Mouse (Mus musculus) thymus, postnatal 25 days (tissue): ENCODE results near the gene Smim13.
"Not testable (repeated sequence)": the region's sequence is repeated elsewhere in the genome, so short reads cannot be mapped to it uniquely, and the experiment has no call there.

Experiments used
- DNase-seq: peaks from one replicate; pipeline ENCODE4 v3.0.0; 2022

The Smim13 gene

GRCm38 (mm10) chr13:41249538-41250317 lies at the start of gene Smim13:
Gene Smim13, plus strand, starts transcription at chr13:41249844.
- DNase-seq, result peak; percentile 94

DNA sequence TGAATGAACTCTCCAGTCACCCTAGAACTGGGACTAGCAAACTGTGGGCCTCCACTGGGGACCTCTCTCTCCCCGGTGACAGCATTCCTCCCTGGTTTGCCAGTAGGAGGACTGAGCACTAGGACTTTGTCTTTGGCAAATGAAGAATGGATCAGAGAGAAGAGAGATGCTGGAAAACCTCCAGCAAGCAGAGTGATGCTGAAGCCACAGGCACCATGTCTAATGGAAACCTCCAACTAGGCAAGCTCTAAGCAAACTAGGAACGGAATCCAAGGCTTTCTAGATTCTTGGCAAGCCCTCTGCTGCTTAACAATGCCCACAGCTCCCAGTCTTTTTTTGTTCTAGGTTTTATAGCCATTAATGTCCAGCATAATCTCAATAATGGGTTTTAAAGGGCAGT lies 48.8 kb upstream of the Smim13 start:
- no peak for DNase-seq

- no peak for DNase-seq
These were observed 46.4 kb upstream of the Smim13 start for GRCm38 (mm10) chr13:41203289-41203688.

- DNase-seq, result no peak
These were observed 46.0 kb upstream of the Smim13 start for GRCm38 (mm10) chr13:41203691-41204090.

- DNase-seq, result not testable (repeated sequence)
These were observed 44.1 kb upstream of the Smim13 start for GRCm38 (mm10) chr13:41205568-41205967.

- DNase-seq, result no peak
These were observed 43.4 kb upstream of the Smim13 start for GRCm38 (mm10) chr13:41206241-41206640.

GRCm38 (mm10) chr13:41211276-41211675 lies 38.4 kb upstream of the Smim13 start:
- DNase-seq, result no peak

DNA sequence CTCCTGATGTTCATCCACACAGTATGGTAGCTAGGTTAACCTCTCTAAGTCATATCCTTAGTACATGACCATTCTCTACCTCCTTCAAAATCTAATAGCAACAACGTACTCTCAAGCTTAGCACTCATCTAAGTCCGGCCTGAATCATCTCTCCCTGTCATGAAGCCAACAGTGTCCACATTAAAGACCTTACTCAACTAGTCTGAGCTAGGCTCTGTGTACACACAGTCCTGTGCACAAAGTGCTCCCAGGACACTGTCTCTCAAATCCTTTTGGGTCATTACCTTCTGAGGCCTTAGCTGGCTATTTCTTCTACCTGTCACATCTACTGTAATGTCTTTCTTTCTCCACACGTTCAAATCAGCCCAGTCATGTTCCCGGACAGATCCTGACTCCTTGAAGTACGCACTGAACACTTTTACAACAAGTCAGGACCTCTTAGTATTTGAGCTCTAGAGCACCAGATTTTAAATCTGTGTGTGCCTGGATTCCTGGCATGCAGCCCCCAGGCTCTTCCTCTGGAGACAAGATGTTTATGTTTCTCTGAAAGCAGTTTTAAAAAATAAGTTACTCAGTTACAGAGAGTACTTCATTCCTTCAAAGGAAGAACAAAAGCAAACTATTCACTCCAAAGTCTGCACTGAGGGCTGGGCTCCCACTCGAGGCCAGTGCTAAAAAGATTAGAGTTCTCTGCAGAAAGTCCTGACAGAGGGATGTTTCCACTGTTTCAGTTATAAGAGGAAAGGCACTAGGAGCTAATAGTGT lies 36.9 kb upstream of the Smim13 start:
- DNase-seq, result no peak

DNA sequence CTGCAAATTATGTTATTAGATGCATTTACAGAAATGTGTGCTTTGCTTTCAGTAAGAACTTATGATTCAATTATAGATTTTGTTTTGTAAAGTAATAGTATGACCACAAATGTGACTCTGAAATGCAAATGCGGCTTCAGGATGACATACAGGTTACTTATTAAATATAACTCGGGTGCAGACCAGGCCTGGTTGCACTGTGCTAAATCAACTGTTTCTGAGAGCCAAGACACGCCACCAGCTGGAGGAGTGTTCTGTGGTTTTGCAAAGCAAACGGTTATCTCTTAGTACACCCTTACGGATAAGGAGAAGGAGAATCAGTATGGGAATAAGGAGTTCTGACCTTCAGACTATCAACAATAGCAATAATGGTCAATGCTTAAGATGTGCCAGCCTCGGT lies 34.0 kb upstream of the Smim13 start:
- DNase-seq, result no peak

DNA sequence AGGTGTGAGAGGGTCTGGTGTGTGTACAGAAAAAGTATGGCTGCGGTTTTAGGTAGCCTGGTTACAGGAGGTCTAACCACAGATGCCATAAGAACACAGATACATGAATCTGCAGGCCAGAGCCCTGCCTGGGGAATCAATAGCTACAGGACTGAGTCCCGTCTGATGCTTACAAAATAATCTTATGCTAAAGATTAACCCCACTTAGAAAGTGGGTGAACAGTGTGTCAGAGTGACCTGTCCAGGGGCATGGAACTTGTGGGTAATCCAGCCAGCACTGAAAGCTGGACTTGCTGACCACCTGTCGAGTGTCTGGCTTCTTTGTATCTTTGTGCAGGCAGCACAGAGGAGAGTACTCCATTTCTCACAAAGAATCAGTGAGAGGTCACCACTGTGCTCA lies 33.4 kb upstream of the Smim13 start:
- no peak for DNase-seq

GRCm38 (mm10) chr13:41219056-41219455 lies 30.6 kb upstream of the Smim13 start:
- no peak for DNase-seq

- DNase-seq, result no peak
These were observed 29.8 kb upstream of the Smim13 start for GRCm38 (mm10) chr13:41219687-41220303.

- peak; percentile 71 for DNase-seq
These were observed 29.3 kb upstream of the Smim13 start, which contains the start of gene Elovl2 for GRCm38 (mm10) chr13:41220304-41220834. Gene Elovl2, minus strand, starts transcription at chr13:41220405.

- no peak for DNase-seq
These were observed 23.1 kb upstream of the Smim13 start for GRCm38 (mm10) chr13:41226513-41226912.

DNA sequence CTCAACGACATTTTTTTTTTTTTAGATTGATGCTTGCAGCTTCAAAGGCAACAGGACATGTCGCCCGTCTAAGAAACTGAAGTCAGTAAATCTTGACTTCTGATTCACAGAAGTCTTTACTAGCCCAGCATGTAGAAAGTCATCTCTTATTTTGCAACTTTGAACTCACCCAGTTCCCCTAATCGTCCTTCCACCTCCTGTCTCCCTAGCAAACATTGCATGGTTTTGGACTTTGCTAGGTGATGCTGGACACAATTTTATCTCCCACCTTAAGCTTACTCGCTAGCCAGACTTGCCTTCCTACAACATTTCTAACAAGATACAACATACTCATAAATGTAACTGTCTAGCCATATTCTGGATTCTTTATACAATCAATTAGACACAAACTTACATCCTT lies 21.6 kb upstream of the Smim13 start:
- DNase-seq, result no peak

- no peak for DNase-seq
These were observed 19.4 kb upstream of the Smim13 start for GRCm38 (mm10) chr13:41230256-41230655.

- no peak for DNase-seq
These were observed 18.2 kb upstream of the Smim13 start for GRCm38 (mm10) chr13:41231389-41231983.

DNA sequence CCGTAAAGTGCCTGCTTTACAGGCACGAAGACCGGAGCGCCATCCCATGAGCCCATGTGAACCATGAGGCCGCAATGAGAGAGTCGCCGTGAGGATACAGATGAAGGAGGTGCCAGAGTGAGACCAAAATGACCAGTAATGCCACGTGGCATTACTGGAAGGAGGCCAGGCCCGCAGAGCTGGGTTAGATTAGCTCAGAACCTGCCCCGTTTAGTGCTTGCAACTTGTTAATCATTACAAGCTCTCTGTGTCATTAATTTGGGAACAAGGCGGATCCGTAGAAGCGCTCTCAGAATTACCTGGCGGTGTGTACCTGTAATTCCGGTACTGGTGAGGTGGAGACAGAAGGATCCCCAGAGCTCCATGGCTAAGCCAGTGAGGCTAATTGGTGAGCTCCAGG lies 17.4 kb upstream of the Smim13 start:
- DNase-seq, result no peak

DNA sequence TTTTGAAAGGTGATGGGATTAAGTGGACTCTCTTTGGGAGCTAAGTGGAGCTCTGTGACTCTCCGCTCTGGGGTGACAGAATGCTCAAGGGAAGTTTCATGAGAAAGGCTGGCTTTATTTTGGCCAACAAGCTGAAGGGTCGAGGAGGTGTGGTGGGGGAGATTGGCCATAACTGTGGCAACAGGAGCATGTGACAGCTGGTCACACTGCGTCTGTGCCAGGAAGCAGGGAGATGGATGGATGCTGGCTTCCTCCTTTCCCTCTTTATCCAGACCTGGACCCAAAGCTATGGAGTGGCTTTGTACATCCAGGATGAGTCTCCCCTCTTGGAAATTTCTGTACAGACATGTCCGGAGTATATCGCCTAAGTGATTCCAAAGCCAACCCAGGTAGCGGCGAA lies 16.4 kb upstream of the Smim13 start:
- no peak for DNase-seq

GRCm38 (mm10) chr13:41235181-41235580 lies 14.5 kb upstream of the Smim13 start:
- no peak for DNase-seq

DNA sequence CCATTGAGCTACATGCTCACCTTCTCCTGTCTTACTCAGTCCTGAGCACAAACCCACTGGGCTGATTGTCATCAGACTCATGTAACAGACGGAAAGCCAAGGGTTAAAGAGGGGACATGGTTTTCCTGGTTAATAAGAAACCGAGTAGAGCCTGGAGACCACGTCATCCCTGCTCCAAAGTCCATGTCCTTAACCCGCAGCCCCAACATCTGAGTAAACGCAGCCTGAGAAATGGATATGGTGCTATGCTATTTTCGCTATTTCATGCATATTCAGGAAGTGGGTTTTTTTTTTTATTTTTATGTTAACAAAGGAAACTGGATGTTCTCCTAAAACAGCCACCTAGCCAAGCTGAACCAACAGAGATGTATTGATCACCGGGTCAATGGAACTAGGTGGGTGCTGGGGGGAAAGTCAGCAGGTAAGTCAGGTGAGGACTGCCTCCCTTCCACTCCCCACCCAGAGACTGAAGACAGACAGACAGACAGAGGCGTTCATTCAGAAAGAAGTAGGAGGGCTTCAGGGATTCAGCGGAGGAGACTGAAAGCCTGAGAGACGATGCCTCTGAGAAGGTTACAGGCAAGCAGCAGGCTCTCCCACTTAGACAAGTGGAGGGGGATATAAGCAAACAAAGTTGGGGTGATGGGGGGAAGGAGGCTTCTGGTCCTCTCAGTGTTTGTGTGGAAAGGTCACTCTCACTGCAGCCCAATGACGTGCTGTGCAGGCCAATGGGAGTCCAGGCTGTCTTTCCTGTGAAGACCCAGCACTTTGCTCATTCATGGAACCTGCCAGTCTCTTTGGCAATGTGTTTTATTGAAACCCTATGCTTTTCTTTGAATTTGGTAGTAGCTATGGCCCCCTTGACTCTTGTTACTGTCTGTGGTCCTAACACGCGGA lies 13.6 kb upstream of the Smim13 start:
- DNase-seq, result no peak
